Mouse (Mus musculus): ENCODE measurements around the gene Aldh3a1. TPM values are rescaled to one million over a fixed set of nuclear protein-coding genes. Genes with fewer than 3 reads are reported as not detected.

The Aldh3a1 gene
- polyA plus RNA-seq, 1 experiment from 2014 or later = not detected

GRCm38 (mm10) chr11:61225941-61226412 lies 18.6 kb downstream of the Aldh3a1 start:
- no peak for DNase-seq (ENCODE audit: low spot score)
- H3K4me1 ChIP-seq (replicated peaks; ENCODE audit: insufficient read depth, low read length) = no peaks in the 10 kb centered on the region

GRCm38 (mm10) chr11:61227816-61228215 lies 20.5 kb downstream of the Aldh3a1 start:
- Histone ChIP-seq H3K27me3 (ENCODE audit: insufficient read depth, low read length) (no peaks in the 10 kb centered on the region), H3K36me3 (ENCODE audit: insufficient read depth, low read length) (no peaks in the 10 kb centered on the region), H3K4me1 (replicated peaks; ENCODE audit: insufficient read depth, low read length) (no peaks in the 10 kb centered on the region), H3K4me2 (ENCODE audit: low read length) (no peak overlapping the region), H3K27ac (no peak overlapping the region), H3K9me3 (replicated peaks; ENCODE audit: low read length) (no peaks in the 10 kb centered on the region), H3K4me3 (replicated peaks; ENCODE audit: low read depth, low read length) (no peak overlapping the region), H3K9ac (ENCODE audit: low read depth, low read length) (no peak overlapping the region)
- no peak for ATAC-seq (replicated peaks; ENCODE audit: low FRiP score, low read depth)
- DNase-seq (ENCODE audit: low spot score) = no peak
- no peak for TF ChIP-seq CTCF (IDR thresholded peaks at IDR 0.05; ENCODE audit: low read depth)
- 83% methylated on average over 8 of the region's 8 CpGs for WGBS

More at GRCm38 (mm10) chr11:61225941-61226412, 18.6 kb downstream of the Aldh3a1 start:
- Histone ChIP-seq H3K4me2 (ENCODE audit: low read length) (no peak overlapping the region), H3K27me3 (ENCODE audit: insufficient read depth, low read length) (no peaks in the 10 kb centered on the region), H3K4me3 (replicated peaks; ENCODE audit: low read depth, low read length) (no peak overlapping the region), H3K36me3 (ENCODE audit: insufficient read depth, low read length) (no peaks in the 10 kb centered on the region), H3K27ac (no peak overlapping the region), H3K9ac (ENCODE audit: low read depth, low read length) (no peak overlapping the region), H3K9me3 (replicated peaks; ENCODE audit: low read length) (no peaks in the 10 kb centered on the region)
- TF ChIP-seq CTCF (IDR thresholded peaks at IDR 0.05; ENCODE audit: low read depth) = no peak
- ATAC-seq (replicated peaks; ENCODE audit: low FRiP score, low read depth) = no peak
- 88% methylated on average over 6 of the region's 6 CpGs for WGBS

GRCm38 (mm10) chr11:61228406-61228805 lies 21.1 kb downstream of the Aldh3a1 start:
- no peaks in the 10 kb centered on the region for H3K9me3 ChIP-seq (replicated peaks; ENCODE audit: low read length)
- no peak for ATAC-seq (replicated peaks; ENCODE audit: low FRiP score, low read depth)

GRCm38 (mm10) chr11:61231329-61231728 lies 24.0 kb downstream of the Aldh3a1 start:
- no peaks in the 10 kb centered on the region for H3K9me3 ChIP-seq (replicated peaks; ENCODE audit: low read length)
- H3K4me1 ChIP-seq (replicated peaks; ENCODE audit: insufficient read depth, low read length) = no peaks in the 10 kb centered on the region
- H3K27me3 ChIP-seq (ENCODE audit: insufficient read depth, low read length) = no peaks in the 10 kb centered on the region
- 5% methylated on average over 9 of the region's 9 CpGs for WGBS
- no peaks in the 10 kb centered on the region for H3K36me3 ChIP-seq (ENCODE audit: insufficient read depth, low read length)
- H3K9ac ChIP-seq (ENCODE audit: low read depth, low read length) = no peak overlapping the region
- peak; percentile 89 for DNase-seq (ENCODE audit: low spot score)
- H3K4me2 ChIP-seq (ENCODE audit: low read length) = peak overlapping the region; percentile 32
- no peak overlapping the region for H3K27ac ChIP-seq
- ATAC-seq (replicated peaks; ENCODE audit: low FRiP score, low read depth) = peak; percentile 66
- TF ChIP-seq CTCF (IDR thresholded peaks at IDR 0.05; ENCODE audit: low read depth) = peak; percentile 87
- H3K4me3 ChIP-seq (replicated peaks; ENCODE audit: low read depth, low read length) = no peak overlapping the region

More at GRCm38 (mm10) chr11:61228406-61228805, 21.1 kb downstream of the Aldh3a1 start:
- Histone ChIP-seq H3K36me3 (ENCODE audit: insufficient read depth, low read length) (no peaks in the 10 kb centered on the region), H3K9ac (ENCODE audit: low read depth, low read length) (no peak overlapping the region), H3K27me3 (ENCODE audit: insufficient read depth, low read length) (no peaks in the 10 kb centered on the region), H3K27ac (no peak overlapping the region), H3K4me3 (replicated peaks; ENCODE audit: low read depth, low read length) (no peak overlapping the region), H3K4me1 (replicated peaks; ENCODE audit: insufficient read depth, low read length) (no peaks in the 10 kb centered on the region), H3K4me2 (ENCODE audit: low read length) (no peak overlapping the region)
- 78% methylated on average over 3 of the region's 3 CpGs for WGBS
- no peak for DNase-seq (ENCODE audit: low spot score)
- TF ChIP-seq CTCF (IDR thresholded peaks at IDR 0.05; ENCODE audit: low read depth) = no peak

GRCm38 (mm10) chr11:61234174-61234573 lies 26.8 kb downstream of the Aldh3a1 start:
- ATAC-seq (replicated peaks; ENCODE audit: low FRiP score, low read depth) (no peak), DNase-seq (ENCODE audit: low spot score) (no peak)
- Histone ChIP-seq H3K9me3 (replicated peaks; ENCODE audit: low read length) (no peaks in the 10 kb centered on the region), H3K9ac (ENCODE audit: low read depth, low read length) (no peak overlapping the region), H3K4me1 (replicated peaks; ENCODE audit: insufficient read depth, low read length) (no peaks in the 10 kb centered on the region), H3K27ac (no peak overlapping the region), H3K4me2 (ENCODE audit: low read length) (no peak overlapping the region), H3K4me3 (replicated peaks; ENCODE audit: low read depth, low read length) (no peak overlapping the region), H3K27me3 (ENCODE audit: insufficient read depth, low read length) (no peaks in the 10 kb centered on the region), H3K36me3 (ENCODE audit: insufficient read depth, low read length) (no peaks in the 10 kb centered on the region)
- WGBS = 32% methylated on average over 5 of the region's 5 CpGs
- TF ChIP-seq CTCF (IDR thresholded peaks at IDR 0.05; ENCODE audit: low read depth) = no peak

- H3K9me3 ChIP-seq (replicated peaks; ENCODE audit: low read length) = no peaks in the 10 kb centered on the region
- H3K27me3 ChIP-seq (ENCODE audit: insufficient read depth, low read length) = no peaks in the 10 kb centered on the region
- no peak overlapping the region for H3K4me3 ChIP-seq (replicated peaks; ENCODE audit: low read depth, low read length)
- DNase-seq (ENCODE audit: low spot score) = no peak
- H3K36me3 ChIP-seq (ENCODE audit: insufficient read depth, low read length) = no peaks in the 10 kb centered on the region
- no peak for TF ChIP-seq CTCF (IDR thresholded peaks at IDR 0.05; ENCODE audit: low read depth)
- H3K4me2 ChIP-seq (ENCODE audit: low read length) = no peak overlapping the region
- no peak for ATAC-seq (replicated peaks; ENCODE audit: low FRiP score, low read depth)
- H3K9ac ChIP-seq (ENCODE audit: low read depth, low read length) = no peak overlapping the region
- no peak overlapping the region for H3K27ac ChIP-seq
- H3K4me1 ChIP-seq (replicated peaks; ENCODE audit: insufficient read depth, low read length) = no peaks in the 10 kb centered on the region
- 73% methylated on average over 3 of the region's 3 CpGs for WGBS
These were observed 28.7 kb downstream of the Aldh3a1 start for GRCm38 (mm10) chr11:61236015-61236414.

- no peaks in the 10 kb centered on the region for H3K27me3 ChIP-seq (ENCODE audit: insufficient read depth, low read length)
- peaks cover 31% of the 10 kb centered on the region for H3K36me3 ChIP-seq (ENCODE audit: insufficient read depth, low read length)
- DNase-seq (ENCODE audit: low spot score) = no peak
- H3K9ac ChIP-seq (ENCODE audit: low read depth, low read length) = no peak overlapping the region
- H3K27ac ChIP-seq = no peak overlapping the region
- H3K4me2 ChIP-seq (ENCODE audit: low read length) = no peak overlapping the region
- TF ChIP-seq CTCF (IDR thresholded peaks at IDR 0.05; ENCODE audit: low read depth) = no peak
- no peak for ATAC-seq (replicated peaks; ENCODE audit: low FRiP score, low read depth)
- H3K9me3 ChIP-seq (replicated peaks; ENCODE audit: low read length) = no peaks in the 10 kb centered on the region
- no peaks in the 10 kb centered on the region for H3K4me1 ChIP-seq (replicated peaks; ENCODE audit: insufficient read depth, low read length)
- 78% methylated on average over 7 of the region's 7 CpGs for WGBS
- H3K4me3 ChIP-seq (replicated peaks; ENCODE audit: low read depth, low read length) = no peak overlapping the region
These were observed 37.1 kb downstream of the Aldh3a1 start for GRCm38 (mm10) chr11:61244406-61244805.
